Mouse (Mus musculus): ENCODE data around the gene Zfp84.

DNA sequence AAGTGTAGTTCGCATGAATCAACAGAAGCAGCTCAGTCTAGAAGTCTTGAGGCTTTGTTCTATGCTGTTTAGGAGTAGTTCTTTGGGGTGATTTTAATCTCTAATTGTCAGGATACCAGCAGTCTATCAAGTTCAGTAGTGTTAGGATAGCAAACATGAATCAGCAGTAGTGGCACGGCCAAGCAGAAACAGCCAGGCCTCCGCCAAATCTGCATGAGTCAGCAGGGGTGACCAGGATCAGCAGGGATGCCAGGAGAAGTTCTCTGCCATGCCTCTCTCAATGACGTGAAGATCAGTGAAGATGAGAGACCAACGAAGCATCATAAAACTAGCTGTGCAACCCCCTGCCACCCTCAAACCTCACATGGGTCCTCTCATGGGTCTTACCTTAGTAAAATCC is 7.9 kb upstream of the Zfp84 start:
- no peak for TF ChIP-seq CTCF (IDR thresholded peaks at IDR 0.05; ENCODE audit: low read depth)
- no peak for TF ChIP-seq EP300 (IDR thresholded peaks at IDR 0.05; ENCODE audit: low read depth)

All from liver, postnatal 0 days (tissue).